Mouse (Mus musculus) spleen, postnatal 14 days (tissue): ENCODE measurements around the gene Shroom3.

Source experiments
- DNase-seq, 2 experiments: peaks; one replicate each; pipeline ENCODE4 v3.0.0; 2021 to 2022; ENCODE audit warnings: low spot score in 2 of 2

Gene Shroom3

GRCm38 (mm10) chr5:92850925-92851324, 167.7 kb downstream of the Shroom3 start:
- DNase-seq: no peak

GRCm38 (mm10) chr5:92854983-92855382, 171.7 kb downstream of the Shroom3 start:
- DNase-seq: no peak

- no peak for DNase-seq
Measured at GRCm38 (mm10) chr5:92856346-92856745, 173.1 kb downstream of the Shroom3 start.

- no peak for DNase-seq
Measured at GRCm38 (mm10) chr5:92857177-92857576, 173.9 kb downstream of the Shroom3 start.

- no peak for DNase-seq
Measured at GRCm38 (mm10) chr5:92858104-92858503, 174.9 kb downstream of the Shroom3 start.

GRCm38 (mm10) chr5:92858576-92858975, 175.3 kb downstream of the Shroom3 start:
- no peak for DNase-seq

- no peak for DNase-seq
Measured at GRCm38 (mm10) chr5:92861416-92862112, 178.3 kb downstream of the Shroom3 start.

GRCm38 (mm10) chr5:92865090-92865489, 181.9 kb downstream of the Shroom3 start:
- no peak for DNase-seq

GRCm38 (mm10) chr5:92866546-92866945, 183.3 kb downstream of the Shroom3 start:
- DNase-seq: no peak

- no peak for DNase-seq
Measured at GRCm38 (mm10) chr5:92867253-92867652, 184.0 kb downstream of the Shroom3 start.

GRCm38 (mm10) chr5:92868231-92868630, 185.0 kb downstream of the Shroom3 start:
- no peak for DNase-seq

- no peak for DNase-seq
Measured at GRCm38 (mm10) chr5:92871048-92871447, 187.8 kb downstream of the Shroom3 start.

- no peak for DNase-seq
Measured at GRCm38 (mm10) chr5:92872182-92872581, 188.9 kb downstream of the Shroom3 start.

- DNase-seq: no peak
Measured at GRCm38 (mm10) chr5:92872991-92873390, 189.8 kb downstream of the Shroom3 start.

- DNase-seq: no peak
Measured at GRCm38 (mm10) chr5:92873518-92873917, 190.3 kb downstream of the Shroom3 start.

GRCm38 (mm10) chr5:92875836-92876235, 192.6 kb downstream of the Shroom3 start:
- DNase-seq: no peak

- DNase-seq: no peak
Measured at GRCm38 (mm10) chr5:92877104-92877503, 193.9 kb downstream of the Shroom3 start.

- no peak for DNase-seq
Measured at GRCm38 (mm10) chr5:92880393-92880792, 197.2 kb downstream of the Shroom3 start.

GRCm38 (mm10) chr5:92880893-92881292, 197.7 kb downstream of the Shroom3 start:
- no peak for DNase-seq

- no peak for DNase-seq
Measured at GRCm38 (mm10) chr5:92886141-92886540, 202.9 kb downstream of the Shroom3 start.

GRCm38 (mm10) chr5:92887501-92887900, 204.3 kb downstream of the Shroom3 start:
- no peak for DNase-seq

- DNase-seq: no peak
Measured at GRCm38 (mm10) chr5:92888628-92889241, 205.5 kb downstream of the Shroom3 start.

GRCm38 (mm10) chr5:92890902-92891301, 207.7 kb downstream of the Shroom3 start:
- no peak for DNase-seq
